In genomic region chr5:106461913-106462312, GRCm38 (mm10) we compare ENCODE assay signal across 9 mouse cellular contexts. TPM values are rescaled to one million over a fixed set of nuclear protein-coding genes. Genes with fewer than 3 reads are reported as not detected.
DNase-seq lines count a peak whose midpoint lies in the region.
"Had no signal": no experiment of that assay in that cellular context is flagged by ENCODE, and none has a peak within 500 bp of the region (broad histone marks: within the 10 kb centered on the region; RNA-seq: fewer than 3 reads in every experiment).

No protein-coding gene starts in this region.

- DNase-seq in heart, postnatal 4 days, result peak; percentile 62
- no peak for DNase-seq in heart, adult 8-10 months (ENCODE audit: low spot score)
- DNase-seq in thymus, postnatal 0 days (ENCODE audit: low spot score), result peak; percentile 56
- DNase-seq in thymus, postnatal 36 days, result no peak
- peak; percentile 74 for DNase-seq in embryo, embryonic 10 days (ENCODE audit: low spot score)
- peak; percentile 32 to 47 for DNase-seq in lung, postnatal 4 days
- DNase-seq in urinary bladder, postnatal 25 days (ENCODE audit: low spot score), result no peak
- DNase-seq in left cerebral cortex, adult 9 months (ENCODE audit: low spot score in 2 of 2), result no peak

RNA-seq across cellular contexts. Expression of gene Barhl2, which starts 3.9 kb away (rescaled TPM):
- not detected for total RNA-seq in heart, postnatal 4 days (2021)
- not detected for total RNA-seq in heart, adult 8-10 months (2022)
- polyA plus RNA-seq in thymus, postnatal 0 days (2015; fragmentation: Nextera tagmentation; extraction: Ambion mirVana), result not detected in 2 replicates
- total RNA-seq: adrenal gland, postnatal 36 days had no signal

Comparison
In these comparisons a context has a peak if more than half of its experiments do, and no peak if none do; other contexts are left out.
1. DNase-seq: peak in heart, postnatal 4 days (single experiment), thymus, postnatal 0 days (single experiment), embryo, embryonic 10 days (single experiment) and lung, postnatal 4 days (2 of 2); none in heart, adult 8-10 months (single experiment), thymus, postnatal 36 days (0 of 2), urinary bladder, postnatal 25 days (single experiment) and left cerebral cortex, adult 9 months (0 of 2).